Mouse (Mus musculus): ENCODE measurements around the gene Nkd1. TPM values are rescaled to one million over a fixed set of nuclear protein-coding genes. Genes with fewer than 3 reads are reported as not detected.

Nkd1 gene
- polyA plus RNA-seq, 1 experiment from 2014 or later: 24.5 TPM

DNA sequence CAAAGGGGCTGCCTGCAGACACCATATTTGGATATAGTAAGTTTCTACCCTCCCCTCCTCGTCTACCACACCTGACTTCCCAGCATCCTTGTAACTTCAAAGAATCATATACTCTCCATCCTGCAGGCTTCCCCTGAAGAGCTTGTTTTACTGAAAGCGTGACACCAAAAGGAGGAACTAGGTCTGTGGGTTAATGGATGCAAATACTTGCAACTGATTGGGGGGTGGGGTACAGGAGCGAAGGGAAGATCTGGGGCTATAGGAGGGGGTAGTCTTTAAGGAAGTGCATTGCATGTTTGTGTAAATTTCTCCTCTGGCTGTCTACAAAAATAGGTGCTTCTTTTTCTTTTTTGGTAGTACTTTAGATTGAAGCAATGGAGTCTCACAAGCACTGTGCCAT lies 105.3 kb downstream of the Nkd1 start:
- no peak for TF ChIP-seq CTCF (IDR thresholded peaks at IDR 0.05; ENCODE audit: low read depth)
- 68% methylated on average over 3 of the region's 3 CpGs for WGBS
- H3K4me1 ChIP-seq (replicated peaks; ENCODE audit: control insufficient read depth, insufficient read depth, low read length): 0 out of 2 replicates have a peak, but pooled peaks cover 6% of the 10 kb centered on the region
- no peak overlapping the region for H3K4me3 ChIP-seq (ENCODE audit: low read depth, low read length)
- no peak for ATAC-seq
- no peaks in the 10 kb centered on the region for H3K9me3 ChIP-seq (ENCODE audit: control insufficient read depth)
- H3K27me3 ChIP-seq (replicated peaks; ENCODE audit: control insufficient read depth, insufficient read depth, low read length): 0 out of 2 replicates have a peak, but pooled peaks cover 7% of the 10 kb centered on the region
- peaks cover 23% of the 10 kb centered on the region for H3K36me3 ChIP-seq (ENCODE audit: control insufficient read depth, insufficient read depth)
- no peak overlapping the region for H3K9ac ChIP-seq (ENCODE audit: low read depth, low read length)
- no peak overlapping the region for H3K27ac ChIP-seq (ENCODE audit: low read depth, low read length)
- H3K4me2 ChIP-seq (replicated peaks; ENCODE audit: low read depth): no peak overlapping the region

DNA sequence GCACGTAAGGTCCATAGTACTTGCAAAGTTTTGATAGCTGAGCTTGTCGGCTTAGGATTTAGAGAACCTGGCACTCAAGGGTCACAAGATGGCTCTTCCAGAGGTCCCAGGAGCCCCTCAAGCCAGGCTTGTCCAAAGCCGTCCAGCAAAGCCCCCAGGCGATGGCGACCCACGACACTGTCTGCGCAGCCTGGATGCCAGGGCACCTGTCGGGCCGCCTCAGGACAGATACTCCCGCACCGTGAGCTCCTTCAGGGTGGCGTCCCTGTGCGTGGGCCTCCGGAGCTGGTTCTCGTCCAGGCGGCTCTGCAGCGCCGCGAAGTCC lies 105.7 kb downstream of the Nkd1 start:
- H3K27ac ChIP-seq (ENCODE audit: low read depth, low read length): no peak overlapping the region
- H3K36me3 ChIP-seq (ENCODE audit: control insufficient read depth, insufficient read depth): peaks cover 23% of the 10 kb centered on the region
- peak overlapping the region; percentile 69 for H3K4me2 ChIP-seq (replicated peaks; ENCODE audit: low read depth)
- ATAC-seq: no peak
- H3K9me3 ChIP-seq (ENCODE audit: control insufficient read depth): no peaks in the 10 kb centered on the region
- 0 out of 2 replicates have a peak, but pooled peaks cover 6% of the 10 kb centered on the region for H3K4me1 ChIP-seq (replicated peaks; ENCODE audit: control insufficient read depth, insufficient read depth, low read length)
- H3K4me3 ChIP-seq (ENCODE audit: low read depth, low read length): peak overlapping the region; percentile 40
- WGBS: 19% methylated on average over 19 of the region's 19 CpGs
- no peak for TF ChIP-seq CTCF (IDR thresholded peaks at IDR 0.05; ENCODE audit: low read depth)
- H3K9ac ChIP-seq (ENCODE audit: low read depth, low read length): no peak overlapping the region; the same call in 1 of the 2 replicates
- 0 out of 2 replicates have a peak, but pooled peaks cover 7% of the 10 kb centered on the region for H3K27me3 ChIP-seq (replicated peaks; ENCODE audit: control insufficient read depth, insufficient read depth, low read length)

- H3K4me1 ChIP-seq (replicated peaks; ENCODE audit: control insufficient read depth, insufficient read depth, low read length): 0 out of 2 replicates have a peak, but pooled peaks cover 6% of the 10 kb centered on the region
- 0 out of 2 replicates have a peak, but pooled peaks cover 7% of the 10 kb centered on the region for H3K27me3 ChIP-seq (replicated peaks; ENCODE audit: control insufficient read depth, insufficient read depth, low read length)
- H3K9me3 ChIP-seq (ENCODE audit: control insufficient read depth): no peaks in the 10 kb centered on the region
- ATAC-seq: peak; percentile 81
- 1% methylated on average over 102 of the region's 105 CpGs for WGBS
- peak; percentile 46 for TF ChIP-seq CTCF (IDR thresholded peaks at IDR 0.05; ENCODE audit: low read depth)
- H3K36me3 ChIP-seq (ENCODE audit: control insufficient read depth, insufficient read depth): peaks cover 23% of the 10 kb centered on the region
- H3K27ac ChIP-seq (ENCODE audit: low read depth, low read length): no peak overlapping the region
- peak overlapping the region; percentile 40 for H3K4me3 ChIP-seq (ENCODE audit: low read depth, low read length)
- peak overlapping the region; percentile 69 for H3K9ac ChIP-seq (ENCODE audit: low read depth, low read length)
- peak overlapping the region; percentile 69 for H3K4me2 ChIP-seq (replicated peaks; ENCODE audit: low read depth)
These were observed 106.3 kb downstream of the Nkd1 start for GRCm38 (mm10) chr8:88627265-88627991.

DNA sequence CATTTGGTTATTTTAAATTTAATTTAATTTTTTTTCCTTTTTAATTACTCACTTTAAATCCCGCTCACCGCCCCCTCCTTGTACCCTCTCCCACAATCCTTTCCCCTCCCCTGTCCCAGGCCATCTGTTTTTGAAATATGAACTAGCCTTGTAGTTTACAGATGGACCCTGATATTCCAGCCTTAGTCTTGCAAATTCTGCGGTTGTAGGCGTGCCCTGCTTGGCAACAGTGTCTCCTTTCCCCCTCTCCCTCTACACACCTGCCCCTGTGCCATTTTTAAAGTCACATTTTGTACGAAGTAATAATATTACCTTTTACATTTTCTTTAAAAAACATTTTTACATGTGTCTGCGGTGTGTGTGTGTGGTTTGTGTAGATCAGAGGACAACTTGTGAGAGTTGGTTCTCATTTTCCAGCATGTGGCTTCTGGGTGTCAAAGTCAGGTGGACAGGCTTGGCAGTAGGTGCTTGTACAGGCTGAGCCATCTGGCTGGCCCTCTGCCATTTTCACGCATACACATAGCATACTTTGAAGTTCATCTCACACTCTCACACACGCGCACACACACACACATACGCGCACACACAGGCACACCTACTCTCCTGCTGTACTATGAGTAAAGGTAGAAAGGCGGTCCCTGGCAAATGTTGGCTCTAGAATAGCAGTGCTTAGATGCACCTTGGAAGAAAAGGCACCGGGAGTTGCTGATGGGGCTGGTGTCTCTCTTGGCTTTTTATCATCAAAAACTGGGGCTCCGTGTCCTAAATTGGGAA lies 107.0 kb downstream of the Nkd1 start:
- no peak for ATAC-seq
- 0 out of 2 replicates have a peak, but pooled peaks cover 7% of the 10 kb centered on the region for H3K27me3 ChIP-seq (replicated peaks; ENCODE audit: control insufficient read depth, insufficient read depth, low read length)
- H3K9ac ChIP-seq (ENCODE audit: low read depth, low read length): peak overlapping the region; percentile 69; the same call in 1 of the 2 replicates
- peaks cover 23% of the 10 kb centered on the region for H3K36me3 ChIP-seq (ENCODE audit: control insufficient read depth, insufficient read depth)
- 68% methylated on average over 14 of the region's 14 CpGs for WGBS
- peak overlapping the region; percentile 40 for H3K4me3 ChIP-seq (ENCODE audit: low read depth, low read length)
- TF ChIP-seq CTCF (IDR thresholded peaks at IDR 0.05; ENCODE audit: low read depth): no peak
- H3K27ac ChIP-seq (ENCODE audit: low read depth, low read length): no peak overlapping the region
- H3K4me1 ChIP-seq (replicated peaks; ENCODE audit: control insufficient read depth, insufficient read depth, low read length): 0 out of 2 replicates have a peak, but pooled peaks cover 6% of the 10 kb centered on the region
- no peaks in the 10 kb centered on the region for H3K9me3 ChIP-seq (ENCODE audit: control insufficient read depth)
- peak overlapping the region; percentile 69 for H3K4me2 ChIP-seq (replicated peaks; ENCODE audit: low read depth)

DNA sequence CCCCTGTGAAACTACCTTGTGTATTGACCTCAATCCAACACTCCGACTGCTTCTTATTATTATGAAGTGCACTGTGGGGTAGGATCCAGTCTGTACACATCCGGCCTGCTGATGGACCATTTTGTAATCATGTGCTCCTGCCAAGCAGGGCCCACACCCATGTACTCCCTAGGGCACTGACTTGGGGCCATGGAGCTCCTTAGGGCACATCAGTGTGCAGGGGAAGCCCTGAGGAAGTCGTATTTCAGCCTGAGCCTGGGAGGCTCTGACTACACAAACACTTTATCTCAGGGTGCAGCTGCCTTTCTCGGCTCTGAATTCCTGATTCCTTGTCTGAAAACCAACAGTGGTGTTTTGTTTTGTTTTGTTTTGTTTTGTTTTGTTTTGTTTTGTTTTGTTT lies 109.1 kb downstream of the Nkd1 start:
- no peak for TF ChIP-seq CTCF (IDR thresholded peaks at IDR 0.05; ENCODE audit: low read depth)
- Histone ChIP-seq H3K4me2 (replicated peaks; ENCODE audit: low read depth) (no peak overlapping the region), H3K27ac (ENCODE audit: low read depth, low read length) (no peak overlapping the region), H3K27me3 (replicated peaks; ENCODE audit: control insufficient read depth, insufficient read depth, low read length) (0 out of 2 replicates have a peak, but pooled peaks cover 7% of the 10 kb centered on the region), H3K9ac (ENCODE audit: low read depth, low read length) (no peak overlapping the region), H3K4me3 (ENCODE audit: low read depth, low read length) (no peak overlapping the region), H3K9me3 (ENCODE audit: control insufficient read depth) (no peaks in the 10 kb centered on the region), H3K36me3 (ENCODE audit: control insufficient read depth, insufficient read depth) (peaks cover 23% of the 10 kb centered on the region), H3K4me1 (replicated peaks; ENCODE audit: control insufficient read depth, insufficient read depth, low read length) (peaks cover 10% of the 10 kb centered on the region; the same call in 1 of the 2 replicates)
- ATAC-seq: no peak
- 62% methylated on average over 4 of the region's 4 CpGs for WGBS

DNA sequence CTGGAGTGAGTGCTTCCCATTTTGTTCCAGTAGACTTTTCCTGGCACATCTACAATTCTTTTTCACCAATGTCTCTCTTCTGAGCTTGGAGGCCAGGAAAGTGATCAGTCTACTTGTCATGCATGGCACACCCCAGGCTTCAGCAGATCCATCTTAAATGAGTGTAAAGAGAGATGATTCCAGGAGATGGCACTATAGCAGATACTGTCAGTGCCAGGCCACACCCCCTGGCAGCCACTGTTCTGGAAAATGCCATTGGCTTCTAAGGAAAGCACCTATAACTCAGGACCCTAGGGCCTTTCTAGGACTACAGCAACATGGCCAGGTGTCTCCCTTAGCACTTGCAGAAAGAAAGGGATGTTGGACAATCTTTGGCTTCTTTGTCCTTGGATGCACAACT lies 109.9 kb downstream of the Nkd1 start:
- H3K27me3 ChIP-seq (replicated peaks; ENCODE audit: control insufficient read depth, insufficient read depth, low read length): 0 out of 2 replicates have a peak, but pooled peaks cover 4% of the 10 kb centered on the region
- peaks cover 22% of the 10 kb centered on the region for H3K36me3 ChIP-seq (ENCODE audit: control insufficient read depth, insufficient read depth)
- H3K9me3 ChIP-seq (ENCODE audit: control insufficient read depth): no peaks in the 10 kb centered on the region
- H3K4me1 ChIP-seq (replicated peaks; ENCODE audit: control insufficient read depth, insufficient read depth, low read length): peaks cover 11% of the 10 kb centered on the region; the same call in 1 of the 2 replicates
- H3K27ac ChIP-seq (ENCODE audit: low read depth, low read length): no peak overlapping the region
- H3K4me3 ChIP-seq (ENCODE audit: low read depth, low read length): no peak overlapping the region
- peak; percentile 73 for TF ChIP-seq CTCF (IDR thresholded peaks at IDR 0.05; ENCODE audit: low read depth)
- no peak overlapping the region for H3K9ac ChIP-seq (ENCODE audit: low read depth, low read length)
- ATAC-seq: no peak
- no peak overlapping the region for H3K4me2 ChIP-seq (replicated peaks; ENCODE audit: low read depth)
